Mouse (Mus musculus) liver, adult 2 months (tissue): ENCODE data around the gene Ppy.

ENCODE experiments used
- CTCF ChIP-seq: fragments of 200-500 bp; IDR thresholded peaks from 2 replicates; pipeline ENCODE4 v1.5.1; 2011; ENCODE audit warnings: low read depth, low read length, control low read depth
- POLR2A ChIP-seq: fragments of 200-500 bp; IDR thresholded peaks from 2 replicates; pipeline ENCODE4 v1.6.1; 2011; ENCODE audit warnings: low read length, control low read depth; ENCODE audit not compliant: insufficient read depth; ENCODE audit errors: extremely low read depth

GRCm38 (mm10) chr11:102102485-102103258 is 1.6 kb upstream of the Ppy start:
- TF ChIP-seq CTCF (peak; percentile 83), POLR2A (no peak)
